Mouse (Mus musculus): ENCODE measurements around the gene Mfsd12.

DNA sequence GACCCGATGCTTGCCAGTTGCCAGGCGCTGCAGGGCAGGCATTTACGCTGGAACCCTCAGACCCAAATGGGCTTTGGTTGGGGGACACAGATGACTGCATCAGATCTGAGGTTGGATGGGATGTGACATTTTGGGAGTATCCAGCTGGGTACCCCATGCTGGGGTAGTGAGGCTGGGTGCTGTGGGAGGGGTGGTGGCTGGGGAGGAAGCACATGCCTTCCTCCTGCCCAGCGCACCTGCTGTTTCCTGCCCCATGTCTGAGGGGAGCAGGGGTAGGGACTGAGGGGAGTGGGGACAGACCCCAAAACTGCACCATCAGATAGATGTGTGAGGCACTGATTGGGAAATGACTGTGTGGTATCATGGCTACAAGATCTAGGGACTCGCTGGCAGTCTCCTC, 39.5 kb downstream of the Mfsd12 start:
- TF ChIP-seq POLR2A (IDR thresholded peaks at IDR 0.05; ENCODE audit: borderline replicate concordance, control insufficient read depth, low read depth, low read length) (no peak), CTCF (IDR thresholded peaks at IDR 0.05; ENCODE audit: control insufficient read depth, insufficient read depth, low read length) (no peak)

Data from bone marrow, adult 2 months (tissue).